Mouse (Mus musculus) lung, adult 2 months (tissue): Measurements from ENCODE around the gene Lrrc75b.

ENCODE experiments used
- CTCF ChIP-seq: fragments of 200-500 bp; IDR thresholded peaks from 2 replicates; pipeline ENCODE4 v1.5.1; 2011; ENCODE audit warnings: mild to moderate bottlenecking, low read length, control low read depth; ENCODE audit not compliant: insufficient read depth
- POLR2A ChIP-seq: fragments of 200-500 bp; IDR thresholded peaks from 2 replicates; pipeline ENCODE4 v1.6.1; 2011; ENCODE audit warnings: low read depth, mild to moderate bottlenecking, control low read depth, low read length, borderline replicate concordance; ENCODE audit errors: extremely low read depth

DNA sequence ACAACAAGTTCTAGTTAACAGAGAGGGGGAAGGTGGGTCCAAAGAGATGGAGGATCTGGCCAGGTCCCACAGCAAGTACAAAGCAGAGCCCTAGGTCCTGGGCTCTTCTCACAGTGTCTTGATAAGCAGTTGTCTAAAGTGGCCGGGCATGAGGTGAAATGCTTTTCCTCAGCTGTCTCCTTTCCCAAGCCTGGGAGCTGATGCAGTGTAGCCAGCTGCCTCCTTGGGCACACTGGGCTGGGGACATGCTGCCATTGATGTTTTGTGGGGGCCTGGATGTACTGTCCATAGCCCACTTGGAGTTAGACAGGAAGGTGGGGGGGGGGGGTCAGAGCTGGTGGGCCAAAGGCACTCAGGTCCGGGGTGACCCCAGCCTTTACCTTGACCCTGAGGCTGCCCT lies 8.0 kb downstream of the Lrrc75b start:
- TF ChIP-seq POLR2A (no peak), CTCF (no peak)
